Mouse (Mus musculus) embryonic facial prominence, embryonic 10.5 days (tissue): ENCODE results near the gene Frs2. TPM values are rescaled to one million over a fixed set of nuclear protein-coding genes. Genes with fewer than 3 reads are reported as not detected.
A peak's percentile ranks its signal among the peaks of the same experiment; 100 is the strongest.

Experiments used
- DNase-seq: peaks from one replicate; pipeline ENCODE4 v3.0.0-alpha.2; 2017; ENCODE audit warnings: low spot score
- H3K27ac ChIP-seq: fragments of 300-500 bp; sonication (generic); replicated peaks from 2 replicates; pipeline ENCODE4 v1.5.1; 2016; ENCODE audit warnings: mild to moderate bottlenecking
- H3K27me3 ChIP-seq: fragments of 300-500 bp; sonication (generic); replicated peaks from 2 replicates; pipeline ENCODE4 v1.6.1; 2016; ENCODE audit warnings: low read depth, mild to moderate bottlenecking; ENCODE audit not compliant: poor library complexity, severe bottlenecking
- H3K36me3 ChIP-seq: fragments of 300-500 bp; sonication (generic); replicated peaks from 2 replicates; pipeline ENCODE4 v1.6.1; 2016; ENCODE audit warnings: mild to moderate bottlenecking, moderate library complexity
- H3K4me1 ChIP-seq: fragments of 300-500 bp; sonication (generic); 2 replicates; pipeline ENCODE4 v1.6.1; 2016
- H3K4me3 ChIP-seq: fragments of 300-500 bp; sonication (generic); 2 replicates; pipeline ENCODE4 v1.5.1; 2016; ENCODE audit warnings: mild to moderate bottlenecking, moderate library complexity
- H3K9me3 ChIP-seq: fragments of 300-500 bp; sonication (generic); 2 replicates; pipeline ENCODE4 v1.6.1; 2016; ENCODE audit warnings: mild to moderate bottlenecking
- WGBS: fragments of 180-500 bp; shearing (Covaris S2); methylation state at CpG from one replicate; pipeline ENCODE4 v1.1.7; 2016; 5-methylcytosine and 5-hydroxymethylcytosine counted together
- polyA plus RNA-seq: library from polyadenylated mRNA; unstranded; fragments of >200 nt; fragmentation: Nextera tagmentation; extraction: Ambion mirVana; gene quantifications from 2 replicates; pipeline ENCODE4 v1.2.1, GENCODE M21; 2016

Frs2 gene
- polyA plus RNA-seq, 1 experiment from 2014 or later: 21.6 TPM

DNA sequence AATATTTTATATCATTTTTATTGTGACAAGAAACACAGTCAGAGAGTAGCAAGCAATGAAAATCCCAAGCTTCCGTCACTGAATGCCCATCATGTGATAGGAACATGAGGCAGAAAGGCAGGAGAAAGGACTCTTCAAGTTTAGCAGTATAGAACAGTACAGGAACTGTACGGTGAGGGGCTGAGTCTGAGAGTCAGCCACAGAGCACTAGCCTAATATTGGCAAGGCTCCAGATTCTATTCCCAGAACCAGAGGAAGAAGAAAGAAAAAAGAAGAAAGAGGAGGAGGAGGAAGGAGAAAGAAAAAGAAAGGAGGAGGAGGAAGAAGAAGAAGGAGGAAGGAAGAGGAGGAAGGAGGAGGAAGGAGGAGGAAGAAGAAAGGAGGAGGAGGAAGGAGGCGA is 32.7 kb downstream of the Frs2 start:
- H3K27ac ChIP-seq: no peak overlapping the region
- no peak for DNase-seq
- no peak overlapping the region for H3K4me3 ChIP-seq
- H3K9me3 ChIP-seq: no peaks in the 10 kb centered on the region
- peaks cover 8% of the 10 kb centered on the region; the same call in 1 of the 2 replicates for H3K36me3 ChIP-seq
- no peaks in the 10 kb centered on the region for H3K27me3 ChIP-seq
- peaks cover 19% of the 10 kb centered on the region for H3K4me1 ChIP-seq
- WGBS: 85% methylated on average over 3 of the region's 3 CpGs

DNA sequence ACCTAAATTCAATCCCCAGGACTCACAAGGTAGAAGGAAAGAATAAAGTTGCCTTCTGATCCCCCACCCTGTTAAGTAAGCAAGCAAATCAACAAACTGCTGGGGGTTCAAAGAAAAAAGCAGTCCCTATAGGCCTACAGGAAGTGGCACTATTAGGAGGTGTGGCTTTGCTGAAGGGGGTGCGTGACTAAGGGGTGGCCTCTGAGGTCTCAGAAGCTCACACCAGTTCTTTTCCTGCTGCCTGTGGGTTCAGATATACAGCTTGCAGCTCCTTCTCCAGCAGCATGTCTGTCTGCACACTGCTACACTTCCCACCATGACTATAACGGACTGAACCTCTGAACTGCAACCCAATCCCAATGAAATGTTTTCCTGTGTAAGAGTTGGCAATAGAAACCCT is 35.8 kb downstream of the Frs2 start:
- WGBS: 46% methylated on average over 2 of the region's 2 CpGs
- DNase-seq: no peak
- H3K36me3 ChIP-seq: no peaks in the 10 kb centered on the region; the same call in 1 of the 2 replicates

DNA sequence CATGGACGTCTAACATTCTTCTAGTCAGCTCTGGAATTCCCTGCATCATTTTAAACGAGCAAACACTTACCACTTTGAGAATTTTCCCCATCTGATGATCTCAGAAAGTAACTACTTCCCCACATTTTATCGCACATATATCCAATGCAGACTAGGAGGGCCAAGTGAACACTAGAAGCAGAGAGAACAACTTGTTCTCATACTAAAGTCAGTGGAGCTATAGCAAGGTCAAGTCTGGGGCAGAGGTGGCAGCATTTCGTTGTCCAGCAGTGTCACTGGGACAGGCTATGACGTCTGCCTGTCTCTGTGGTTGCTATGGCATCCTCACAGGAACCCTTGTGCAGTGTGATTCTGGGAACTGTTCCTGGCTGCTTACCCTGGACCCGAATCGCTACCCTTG is 36.9 kb downstream of the Frs2 start:
- H3K4me1 ChIP-seq: peaks cover 20% of the 10 kb centered on the region
- DNase-seq: no peak
- no peaks in the 10 kb centered on the region; the same call in 1 of the 2 replicates for H3K36me3 ChIP-seq
- no peak overlapping the region for H3K4me3 ChIP-seq
- no peaks in the 10 kb centered on the region for H3K27me3 ChIP-seq
- H3K9me3 ChIP-seq: no peaks in the 10 kb centered on the region
- 79% methylated on average over 7 of the region's 7 CpGs for WGBS
- no peak overlapping the region for H3K27ac ChIP-seq

More for the DNA sequence above, 35.8 kb downstream of the Frs2 start:
- peaks cover 16% of the 10 kb centered on the region for H3K4me1 ChIP-seq
- no peak overlapping the region for H3K4me3 ChIP-seq
- H3K27me3 ChIP-seq: no peaks in the 10 kb centered on the region
- no peak overlapping the region for H3K27ac ChIP-seq
- no peaks in the 10 kb centered on the region for H3K9me3 ChIP-seq

DNA sequence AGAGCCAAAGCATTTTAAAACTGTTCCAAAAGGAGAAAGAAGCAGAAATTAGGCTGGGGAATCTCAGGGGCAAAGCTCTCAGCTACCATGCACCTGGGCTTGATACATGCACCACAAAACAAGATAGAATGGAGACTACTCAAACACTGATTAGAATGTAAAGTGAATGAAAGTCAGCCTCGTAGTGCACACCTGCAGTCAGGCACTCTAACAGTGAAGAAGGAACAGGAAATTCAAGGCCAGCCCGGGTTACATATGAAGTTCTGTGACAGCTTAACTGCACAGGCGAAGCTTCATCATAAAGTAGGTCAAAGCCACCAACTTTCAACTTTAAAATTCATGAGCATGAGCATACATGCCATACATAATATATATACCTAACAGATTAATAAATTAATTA is 38.1 kb downstream of the Frs2 start:
- H3K27me3 ChIP-seq: no peaks in the 10 kb centered on the region
- WGBS: 84% methylated on average over 3 of the region's 3 CpGs

DNA sequence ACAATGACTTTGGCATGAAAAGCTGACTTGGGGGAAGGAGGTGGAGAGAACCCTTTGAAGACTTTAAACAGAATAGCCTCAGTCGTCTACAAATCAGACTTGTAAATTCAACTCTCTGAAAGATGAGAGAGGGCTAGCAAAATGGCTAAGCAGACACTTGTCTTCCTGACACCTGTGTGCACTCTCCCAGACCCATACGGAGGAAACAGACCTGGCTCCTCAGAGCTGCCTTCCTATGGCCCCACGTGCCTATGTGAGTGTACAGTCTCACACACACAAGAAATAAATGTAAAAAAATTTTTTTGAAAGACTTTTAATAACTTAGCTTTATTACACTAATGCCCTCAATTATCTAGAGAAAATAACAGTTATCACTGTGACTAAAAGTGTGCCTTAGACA is 41.6 kb downstream of the Frs2 start:
- H3K4me3 ChIP-seq: no peak overlapping the region
- no peaks in the 10 kb centered on the region for H3K36me3 ChIP-seq
- no peaks in the 10 kb centered on the region for H3K9me3 ChIP-seq
- H3K27ac ChIP-seq: no peak overlapping the region
- WGBS: 35% methylated on average over 3 of the region's 3 CpGs
- no peak for DNase-seq
- peaks cover 25% of the 10 kb centered on the region for H3K4me1 ChIP-seq
- H3K27me3 ChIP-seq: no peaks in the 10 kb centered on the region

More for the DNA sequence above, 38.1 kb downstream of the Frs2 start:
- Histone ChIP-seq H3K36me3 (no peaks in the 10 kb centered on the region; the same call in 1 of the 2 replicates), H3K9me3 (no peaks in the 10 kb centered on the region), H3K4me3 (no peak overlapping the region), H3K4me1 (peaks cover 31% of the 10 kb centered on the region), H3K27ac (no peak overlapping the region)
- DNase-seq: no peak

DNA sequence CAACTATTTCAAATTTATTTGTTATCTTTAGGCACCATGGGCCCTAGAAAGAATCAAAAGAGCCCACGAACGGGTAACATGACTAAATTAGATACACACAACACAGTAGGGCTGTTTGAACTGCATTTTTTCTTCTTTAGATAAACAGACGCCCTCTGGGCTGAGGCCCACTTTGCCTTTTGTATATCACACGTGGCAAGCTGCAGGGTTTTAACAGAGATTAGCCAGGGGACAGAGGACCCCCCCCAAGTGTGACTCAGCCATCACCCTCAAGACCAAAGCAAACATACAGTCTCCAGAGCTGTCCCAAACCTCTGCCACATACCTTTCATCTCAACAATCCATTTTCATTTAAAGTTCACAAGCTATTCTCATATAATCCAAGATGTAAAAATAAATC is 42.1 kb downstream of the Frs2 start:
- Histone ChIP-seq H3K9me3 (no peaks in the 10 kb centered on the region), H3K27me3 (no peaks in the 10 kb centered on the region), H3K36me3 (no peaks in the 10 kb centered on the region), H3K27ac (no peak overlapping the region), H3K4me3 (no peak overlapping the region), H3K4me1 (peaks cover 22% of the 10 kb centered on the region)
- DNase-seq: no peak
- WGBS: 19% methylated on average over 4 of the region's 4 CpGs

DNA sequence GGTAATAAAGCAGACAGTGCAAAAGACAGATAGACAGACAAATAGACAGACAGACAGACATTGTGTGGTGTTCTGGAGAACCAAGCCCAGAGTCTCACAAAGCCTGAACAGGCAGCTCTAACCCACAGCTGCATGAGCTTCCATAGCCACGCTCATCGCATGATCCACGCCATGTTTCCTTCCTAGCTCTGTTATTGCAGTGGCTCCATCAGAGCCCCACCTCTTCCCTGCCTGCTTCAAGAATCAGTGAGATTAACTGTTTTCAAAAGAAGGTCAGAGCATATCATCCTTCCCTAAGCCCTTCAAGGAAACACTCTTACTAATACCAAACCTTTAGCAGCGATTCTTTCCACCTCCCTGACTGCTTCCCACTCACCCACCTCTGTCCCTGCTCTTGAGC is 43.3 kb downstream of the Frs2 start:
- Histone ChIP-seq H3K9me3 (no peaks in the 10 kb centered on the region), H3K27ac (no peak overlapping the region)

DNA sequence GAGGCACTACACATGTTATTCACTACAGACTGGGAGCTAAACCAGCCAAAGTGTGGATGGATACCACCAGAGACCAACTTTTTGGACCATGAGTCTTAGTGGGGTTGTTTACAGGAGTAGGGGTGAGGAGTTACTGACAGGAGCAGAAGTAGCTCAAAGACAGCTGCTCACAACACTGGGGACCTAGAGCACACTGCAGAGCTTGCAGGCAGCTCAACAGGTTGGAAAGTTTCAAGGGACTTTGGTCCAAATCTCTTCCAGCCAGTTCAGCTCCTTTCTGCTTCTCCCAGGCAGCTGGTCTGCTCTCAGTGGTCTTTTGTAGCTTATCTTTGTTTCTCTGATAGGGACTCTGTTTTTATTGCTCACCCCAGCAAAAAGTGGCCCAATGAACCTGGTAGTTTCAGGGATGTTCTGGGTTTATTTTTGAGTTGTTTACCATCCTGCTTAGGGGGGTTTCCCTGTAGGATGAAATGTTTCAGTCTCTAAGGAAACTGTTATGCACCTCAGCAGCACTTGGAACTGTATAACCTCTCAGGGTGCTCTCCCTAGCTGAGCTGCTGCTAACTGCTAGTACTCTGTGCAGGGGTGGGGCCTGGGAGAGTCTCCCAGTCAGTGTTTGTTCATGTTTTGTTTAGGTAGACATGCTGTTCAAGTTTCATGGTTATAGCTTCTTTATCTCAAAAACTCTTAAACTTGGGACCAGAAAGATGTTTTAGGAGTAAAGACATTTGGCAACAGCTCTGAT is 44.3 kb downstream of the Frs2 start:
- Histone ChIP-seq H3K36me3 (peaks cover 6% of the 10 kb centered on the region; the same call in 1 of the 2 replicates), H3K4me3 (no peak overlapping the region), H3K27me3 (no peaks in the 10 kb centered on the region), H3K27ac (no peak overlapping the region), H3K4me1 (peaks cover 26% of the 10 kb centered on the region), H3K9me3 (no peaks in the 10 kb centered on the region)
- DNase-seq: no peak

More for the DNA sequence above, 43.3 kb downstream of the Frs2 start:
- Histone ChIP-seq H3K4me1 (peaks cover 22% of the 10 kb centered on the region), H3K27me3 (no peaks in the 10 kb centered on the region), H3K36me3 (peaks cover 6% of the 10 kb centered on the region; the same call in 1 of the 2 replicates), H3K4me3 (no peak overlapping the region)
- WGBS: 71% methylated on average over 4 of the region's 4 CpGs
- DNase-seq: no peak

DNA sequence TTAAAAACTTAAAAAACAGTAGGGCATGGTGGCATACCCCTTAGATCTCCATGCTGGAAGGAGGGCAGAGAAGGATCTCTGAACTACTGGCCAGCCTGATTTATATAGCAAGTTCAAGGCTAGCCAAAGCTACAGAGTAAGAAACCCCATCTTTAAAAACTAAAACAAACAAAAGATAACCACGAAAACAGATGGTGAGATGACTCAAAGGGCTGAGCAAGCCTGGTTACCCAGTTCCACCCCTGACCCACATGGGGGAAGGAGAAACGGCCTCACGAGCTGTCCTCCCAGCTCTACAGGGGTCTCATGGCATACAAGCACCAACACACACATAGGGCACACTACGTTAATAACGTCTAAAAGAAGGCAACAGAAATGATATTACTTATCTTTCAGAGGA is 48.2 kb downstream of the Frs2 start:
- Histone ChIP-seq H3K36me3 (peaks cover 11% of the 10 kb centered on the region; the same call in 1 of the 2 replicates), H3K9me3 (no peaks in the 10 kb centered on the region), H3K4me3 (no peak overlapping the region), H3K27me3 (no peaks in the 10 kb centered on the region), H3K4me1 (peaks cover 12% of the 10 kb centered on the region), H3K27ac (no peak overlapping the region)
- no peak for DNase-seq
- WGBS: 82% methylated on average over 5 of the region's 5 CpGs

DNA sequence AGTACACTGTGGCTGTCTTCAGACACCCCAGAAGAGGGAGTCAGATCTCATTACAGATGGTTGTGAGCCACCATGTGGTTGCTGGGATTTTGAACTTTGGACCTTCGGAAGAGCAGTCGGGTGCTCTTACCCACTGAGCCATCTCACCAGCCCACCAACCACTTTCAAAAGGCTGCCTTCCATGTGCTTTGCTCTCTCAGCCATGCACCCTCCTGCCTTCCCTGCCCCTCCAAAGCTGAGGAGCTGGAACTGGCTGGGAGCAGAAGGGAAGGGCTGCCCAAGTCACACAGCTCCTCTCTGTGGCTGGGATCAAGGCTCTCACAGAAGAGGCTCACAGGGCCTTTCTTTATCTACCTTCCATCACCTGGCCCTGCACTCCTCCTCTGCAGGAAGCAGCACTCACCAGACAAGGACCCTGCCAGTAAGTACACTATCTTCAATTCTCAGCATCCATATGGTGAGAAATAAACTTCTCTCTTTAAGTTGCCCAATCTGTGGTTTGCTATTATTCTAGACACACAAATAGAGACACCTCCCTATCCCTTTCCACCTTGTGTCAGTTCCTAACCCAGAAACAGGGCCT is 51.1 kb downstream of the Frs2 start:
- no peak overlapping the region for H3K27ac ChIP-seq
- DNase-seq: no peak
- no peaks in the 10 kb centered on the region for H3K27me3 ChIP-seq
- H3K36me3 ChIP-seq: peaks cover 28% of the 10 kb centered on the region; the same call in 1 of the 2 replicates
- H3K9me3 ChIP-seq: no peaks in the 10 kb centered on the region
- 84% methylated on average over 2 of the region's 2 CpGs for WGBS
- H3K4me1 ChIP-seq: peaks cover 21% of the 10 kb centered on the region
- no peak overlapping the region for H3K4me3 ChIP-seq

DNA sequence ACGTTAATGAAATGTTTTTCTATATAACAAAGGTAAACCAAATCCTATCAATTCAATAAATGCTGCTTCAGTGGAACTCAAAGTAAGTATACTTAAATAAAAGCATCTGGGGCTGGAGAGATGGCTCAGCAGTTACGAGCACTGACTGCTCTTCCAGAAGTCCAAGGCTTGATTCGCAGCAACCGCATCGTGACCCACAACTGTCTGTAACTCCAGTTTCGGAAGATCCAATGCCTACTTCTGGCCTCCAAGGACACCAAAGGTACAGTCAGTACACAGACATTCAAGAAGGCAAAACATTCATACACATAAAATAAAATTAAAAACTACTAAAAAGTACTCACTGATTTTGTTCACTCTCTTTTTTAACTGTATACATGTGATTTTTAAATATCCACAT is 52.2 kb downstream of the Frs2 start:
- Histone ChIP-seq H3K9me3 (no peaks in the 10 kb centered on the region), H3K36me3 (peaks cover 31% of the 10 kb centered on the region), H3K4me3 (no peak overlapping the region), H3K4me1 (peaks cover 21% of the 10 kb centered on the region), H3K27me3 (no peaks in the 10 kb centered on the region), H3K27ac (no peak overlapping the region)
- no peak for DNase-seq
- 91% methylated on average over 6 of the region's 6 CpGs for WGBS

DNA sequence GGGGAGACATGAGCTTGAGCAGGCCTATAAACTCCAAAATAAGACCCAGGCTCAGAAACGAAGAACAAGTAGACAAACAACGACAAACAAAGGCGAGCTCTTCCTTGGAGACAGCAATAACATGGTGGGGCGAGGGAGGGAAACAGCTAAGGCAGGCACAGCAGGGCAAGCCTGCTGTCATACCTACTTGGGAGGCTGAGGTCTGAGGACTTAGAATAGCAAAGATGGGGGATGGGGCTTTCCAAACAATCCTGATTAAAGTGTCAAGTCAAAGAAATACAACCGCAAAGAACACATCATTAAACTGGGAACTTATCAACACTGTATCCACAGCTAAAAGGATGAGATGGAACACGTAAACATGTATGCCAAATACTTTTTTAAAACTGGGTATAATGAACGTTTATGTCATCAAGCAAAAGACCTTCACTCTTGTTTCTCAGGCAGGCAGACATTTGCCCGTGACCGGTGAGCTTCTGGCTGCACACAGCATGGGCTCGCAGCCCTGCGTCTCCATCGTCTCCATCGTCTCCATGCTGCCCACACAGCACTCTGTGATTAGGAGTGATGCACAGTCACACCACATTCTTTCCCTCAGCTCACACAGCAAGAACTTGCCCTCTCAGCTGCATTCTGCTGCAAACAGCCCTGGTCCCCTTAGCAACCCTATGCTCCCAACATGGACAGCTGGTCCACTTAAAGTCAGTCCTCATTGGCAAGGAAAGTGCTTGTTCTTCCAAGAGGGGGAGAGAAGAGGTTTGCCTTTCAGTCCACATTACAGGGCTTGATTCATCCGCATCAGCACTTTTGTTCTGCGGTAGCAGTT is 53.6 kb downstream of the Frs2 start:
- WGBS: 64% methylated on average over 15 of the region's 15 CpGs
- Histone ChIP-seq H3K27me3 (no peaks in the 10 kb centered on the region), H3K27ac (peak overlapping the region; percentile 42; the same call in 1 of the 2 replicates), H3K4me1 (peaks cover 21% of the 10 kb centered on the region), H3K36me3 (peaks cover 27% of the 10 kb centered on the region), H3K9me3 (no peaks in the 10 kb centered on the region), H3K4me3 (no peak overlapping the region)
- DNase-seq: peak; percentile 40
